Mouse (Mus musculus): Measurements from ENCODE around the gene Iqgap1. TPM values are rescaled to one million over a fixed set of nuclear protein-coding genes. Genes with fewer than 3 reads are reported as not detected.
A peak's percentile ranks its signal among the peaks of the same experiment; 100 is the strongest.

Iqgap1 gene
- total and polyA plus RNA-seq, 3 experiments, result 19.1 to 88.4 (median 84.8) TPM

- peak; percentile 62 for DNase-seq
These were observed 110.5 kb downstream of the Iqgap1 start for GRCm38 (mm10) chr7:80715306-80715705.

DNA sequence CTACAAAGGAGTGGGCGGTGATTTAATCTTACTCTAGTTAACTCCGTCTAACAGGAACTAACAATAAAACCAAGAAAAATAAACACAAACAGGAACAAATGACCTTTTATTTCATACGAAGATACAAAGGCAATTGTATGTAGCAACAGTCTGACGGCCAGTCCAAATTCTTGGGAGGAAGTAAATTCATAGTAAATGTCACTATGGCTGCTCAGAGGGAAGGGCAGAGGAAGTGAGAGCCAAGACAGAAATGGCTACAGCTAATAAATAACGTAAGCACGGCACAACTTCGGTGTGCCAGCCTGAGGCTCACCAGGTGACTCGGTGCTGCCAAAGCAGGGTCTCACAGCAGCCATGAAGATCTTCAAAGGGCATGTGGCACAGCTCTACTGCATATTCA lies 114.3 kb downstream of the Iqgap1 start:
- DNase-seq, result no peak

DNA sequence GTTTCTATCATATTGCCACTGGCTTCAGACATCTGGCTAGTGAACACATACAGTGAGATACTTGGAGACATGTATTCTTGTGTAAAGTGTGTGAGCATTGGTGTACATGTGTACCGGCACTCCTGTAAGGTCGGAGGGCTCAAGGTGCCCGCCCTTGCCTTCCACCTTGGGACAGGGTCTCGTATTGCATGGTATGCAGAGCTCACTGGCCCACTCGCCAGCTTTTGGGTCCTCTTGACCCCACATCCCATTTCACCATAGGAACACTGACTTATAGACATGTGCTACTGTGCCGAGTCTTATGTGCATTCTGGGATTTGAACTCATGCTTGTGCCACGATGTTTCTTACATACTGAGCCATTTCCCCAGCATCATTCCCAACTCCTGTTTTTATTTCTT lies 115.4 kb downstream of the Iqgap1 start:
- no peak for DNase-seq

DNA sequence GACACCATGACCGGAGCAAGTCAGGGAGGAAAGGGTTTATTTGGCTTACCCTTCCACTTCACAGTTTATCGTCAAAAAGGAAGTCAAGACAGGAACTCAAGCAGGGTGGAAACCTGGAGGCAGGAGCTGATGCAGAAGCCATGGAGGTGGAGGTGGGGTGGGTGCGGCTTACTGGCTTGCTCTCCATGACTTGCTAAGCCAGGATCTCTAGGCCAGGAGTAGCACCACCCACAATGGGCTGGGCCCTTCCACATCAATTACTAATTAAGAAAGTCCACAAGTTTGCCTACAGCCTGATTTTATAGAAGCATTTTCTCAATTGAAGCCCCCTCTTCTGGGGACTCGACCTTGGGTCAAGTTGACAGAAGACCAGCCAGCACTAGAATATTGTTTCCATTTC lies 121.7 kb downstream of the Iqgap1 start:
- DNase-seq, result no peak

GRCm38 (mm10) chr7:80702510-80702909 lies 123.3 kb downstream of the Iqgap1 start:
- no peak for DNase-seq

- DNase-seq, result no peak
These were observed 126.1 kb downstream of the Iqgap1 start for GRCm38 (mm10) chr7:80699709-80700108.

DNA sequence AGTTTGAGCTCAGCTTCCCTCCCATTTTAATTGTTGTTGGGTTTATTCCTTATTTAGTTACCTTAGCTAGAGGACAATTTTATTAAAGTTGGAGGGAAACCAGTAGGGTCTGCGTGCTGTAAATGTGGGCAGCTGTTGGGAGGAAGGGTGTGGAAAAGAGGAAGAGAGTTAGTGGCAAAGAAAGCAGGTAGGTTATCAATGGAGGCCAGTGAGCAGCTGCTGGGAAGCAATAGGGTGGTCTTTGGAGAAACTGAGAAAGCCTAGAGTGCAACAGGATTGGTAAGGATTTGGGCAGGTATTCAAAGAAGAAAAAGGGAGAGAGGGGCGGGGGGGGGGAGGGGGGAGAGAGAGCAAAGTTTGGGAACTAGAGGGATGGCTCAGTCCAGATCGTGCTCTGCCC lies 126.8 kb downstream of the Iqgap1 start:
- DNase-seq, result no peak

DNA sequence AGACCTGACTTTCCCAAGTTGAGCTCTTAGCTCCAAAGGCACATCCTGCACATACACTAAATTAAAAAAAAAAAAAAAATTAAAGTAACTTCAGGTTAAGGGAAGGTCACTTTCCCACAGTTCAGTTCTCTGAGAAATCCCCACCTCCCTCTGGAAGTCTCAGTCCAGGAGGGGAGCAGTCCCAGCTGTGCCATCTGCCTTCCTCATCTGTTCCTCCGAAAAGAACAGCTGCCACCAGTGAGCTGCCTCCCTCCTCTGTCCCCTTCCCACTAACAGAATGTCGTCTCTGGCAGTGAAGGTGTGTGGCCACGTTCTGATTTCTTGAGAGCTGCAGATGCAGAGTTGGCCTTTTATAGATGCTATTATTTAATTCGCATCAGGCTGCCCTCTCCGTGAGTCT lies 127.9 kb downstream of the Iqgap1 start:
- no peak for DNase-seq

DNA sequence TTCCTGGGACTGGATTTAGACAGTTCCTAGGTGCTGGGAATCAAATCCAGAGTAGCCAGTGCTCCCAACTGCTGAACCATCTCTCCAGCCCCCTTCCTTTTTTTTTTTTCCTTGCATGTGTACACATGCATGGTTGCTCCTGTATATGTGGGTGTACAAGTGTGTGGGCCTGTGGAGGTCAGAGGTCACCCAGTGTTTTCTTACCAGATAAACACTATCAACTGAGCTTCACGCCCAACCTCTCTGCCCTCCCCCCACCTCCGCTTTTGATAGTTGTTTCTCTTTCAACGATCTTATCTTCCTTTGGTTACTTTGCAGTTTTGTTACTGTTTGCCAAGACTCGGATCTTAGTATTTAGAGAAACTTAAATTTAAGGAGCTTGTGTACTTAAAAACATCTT lies 128.9 kb downstream of the Iqgap1 start:
- no peak for DNase-seq

GRCm38 (mm10) chr7:80696334-80696733 lies 129.4 kb downstream of the Iqgap1 start:
- no peak for DNase-seq

- DNase-seq, result no peak
These were observed 133.3 kb downstream of the Iqgap1 start for GRCm38 (mm10) chr7:80692472-80692871.

DNA sequence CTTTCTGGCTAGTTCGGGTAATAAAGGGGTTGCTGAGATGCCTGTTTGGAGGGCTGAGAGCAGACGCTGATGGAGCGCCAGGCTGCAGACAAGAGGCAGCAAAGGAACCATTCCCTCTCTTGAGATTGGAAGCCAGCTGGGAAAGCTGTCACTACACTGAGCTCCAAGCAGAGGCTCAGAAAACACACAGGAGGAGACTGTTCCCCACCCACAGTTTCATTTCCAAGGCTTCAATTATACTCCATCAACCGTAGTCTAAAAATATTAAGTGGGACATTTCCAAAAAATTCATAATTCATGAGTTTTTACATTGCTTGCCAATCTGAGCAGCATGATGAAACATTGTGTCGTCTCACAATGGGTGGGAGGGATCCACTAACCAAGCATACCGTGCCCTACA lies 134.6 kb downstream of the Iqgap1 start:
- DNase-seq, result no peak

GRCm38 (mm10) chr7:80689221-80689591 lies 136.6 kb downstream of the Iqgap1 start:
- DNase-seq, result peak; percentile 82

DNA sequence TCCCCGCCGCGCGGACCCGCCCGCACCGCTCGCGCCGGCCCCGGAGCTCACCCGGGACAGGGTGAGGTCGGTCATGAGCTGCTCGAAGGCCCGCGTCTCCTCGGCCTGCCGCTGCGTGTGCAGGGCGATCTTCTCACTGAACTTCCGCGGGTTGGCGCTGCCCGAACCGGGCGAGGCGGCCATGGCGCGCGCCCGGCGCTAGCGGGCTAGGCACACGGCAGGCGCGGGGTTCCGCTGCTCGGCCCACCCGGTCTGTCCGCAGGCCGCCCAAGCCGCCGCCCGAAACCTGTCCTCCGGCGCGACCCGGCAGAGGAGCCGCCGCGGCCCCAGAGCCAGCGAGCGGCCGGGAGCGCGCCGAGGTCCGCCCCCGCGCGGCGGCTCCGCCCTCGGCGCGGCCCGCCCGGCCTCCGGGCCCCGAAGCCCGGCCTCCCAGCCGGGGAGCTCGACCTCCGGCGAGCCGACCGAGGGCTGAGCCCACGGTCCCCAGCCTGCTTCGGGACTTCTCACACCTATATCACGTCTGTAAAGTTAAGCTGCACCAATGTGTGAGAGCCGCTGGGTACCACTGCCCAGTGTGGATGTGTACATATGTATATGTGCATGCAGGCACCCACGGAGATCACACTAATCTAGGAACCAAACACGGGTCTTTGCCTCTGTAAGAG lies 137.1 kb downstream of the Iqgap1 start, which contains the start of gene Crtc3:
Crtc3 (minus strand) TSS at position 322 of the 665 bp plus-strand sequence.
- DNase-seq, result peak; percentile 90

DNA sequence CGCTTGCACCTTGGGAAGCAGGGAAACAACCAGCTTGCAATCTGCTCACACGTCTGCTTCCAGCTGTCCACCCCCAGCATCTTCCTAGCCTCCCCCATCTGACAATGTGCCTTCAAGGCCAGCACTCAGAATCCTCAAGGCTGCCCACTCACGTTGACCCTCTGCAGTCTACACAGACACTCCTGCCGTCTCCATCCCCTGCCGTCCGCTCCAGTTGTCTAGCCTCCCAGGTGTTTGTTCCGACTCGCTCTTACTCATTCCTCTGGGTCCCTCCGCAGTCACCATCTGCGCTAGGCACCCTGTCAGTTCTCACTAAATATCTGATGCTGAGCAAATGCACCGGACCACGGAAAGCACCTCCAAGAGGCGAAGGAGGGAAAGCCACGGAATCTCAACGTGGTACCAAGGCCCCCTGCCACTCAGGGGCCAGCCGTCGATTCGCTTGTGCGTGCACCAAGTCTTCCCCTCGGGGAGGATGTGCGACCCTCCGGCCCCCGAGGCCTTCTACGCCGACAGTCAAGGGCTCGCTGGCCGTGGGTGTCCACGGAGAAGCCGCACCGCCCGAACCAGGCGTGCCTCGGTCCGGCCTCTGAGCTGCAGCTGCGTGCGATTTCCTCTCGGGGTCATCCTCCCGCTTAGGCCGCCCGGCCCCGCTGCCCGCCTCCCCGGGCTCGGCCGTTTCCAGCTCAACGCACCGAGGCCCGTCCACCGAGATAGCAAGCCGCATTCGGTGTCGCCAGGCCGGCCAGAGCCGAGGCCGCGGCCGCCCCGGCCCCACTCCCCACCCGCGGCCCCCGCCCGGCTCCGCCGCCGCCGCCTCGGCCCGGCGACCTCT lies 137.8 kb downstream of the Iqgap1 start:
- peak; percentile 84 for DNase-seq

DNA sequence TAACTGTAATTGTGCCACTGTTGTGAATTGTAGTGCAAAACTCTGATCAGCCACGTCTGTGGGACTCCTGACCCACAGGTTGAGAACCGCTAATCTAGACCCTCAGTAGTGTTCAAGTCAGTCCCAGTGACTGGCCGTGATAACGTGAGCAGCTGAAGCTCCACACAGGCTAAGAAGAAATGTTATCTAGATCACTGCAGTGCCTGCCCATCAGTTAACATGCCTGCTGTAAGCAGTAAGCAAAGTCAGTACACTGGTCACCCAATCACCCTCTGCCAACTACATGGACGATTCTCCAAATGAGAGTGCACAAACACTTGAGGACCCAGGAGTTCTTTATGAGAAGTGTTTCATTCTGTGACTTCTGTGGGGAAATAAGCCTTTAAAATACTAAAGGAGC lies 140.1 kb downstream of the Iqgap1 start:
- DNase-seq, result no peak

GRCm38 (mm10) chr7:80682630-80683029 lies 143.1 kb downstream of the Iqgap1 start:
- DNase-seq, result peak; percentile 27

- DNase-seq, result no peak
These were observed 145.4 kb downstream of the Iqgap1 start for GRCm38 (mm10) chr7:80680218-80680847.

GRCm38 (mm10) chr7:80672323-80672722 lies 153.5 kb downstream of the Iqgap1 start:
- DNase-seq, result no peak

DNA sequence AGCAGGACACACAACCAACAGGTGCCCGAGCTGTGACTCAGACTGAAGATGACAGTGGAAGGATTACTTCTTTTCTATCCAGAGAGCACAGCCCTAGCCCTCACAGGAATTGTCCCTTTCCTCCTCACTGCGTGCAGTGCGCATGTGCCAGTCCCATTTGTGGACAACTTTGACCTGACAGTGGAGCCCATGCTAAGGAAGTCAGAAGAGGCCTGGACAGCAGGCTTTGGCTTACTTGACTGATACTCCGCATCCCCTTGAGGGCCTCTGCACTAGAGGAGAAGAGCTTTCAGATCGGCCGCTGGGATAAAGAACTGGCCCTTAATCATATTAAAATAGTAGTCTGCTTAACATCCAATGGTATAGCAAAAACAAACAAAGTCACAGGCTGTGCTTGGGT lies 154.9 kb downstream of the Iqgap1 start:
- DNase-seq, result no peak

- DNase-seq, result no peak
These were observed 158.6 kb downstream of the Iqgap1 start for GRCm38 (mm10) chr7:80667190-80667589.

GRCm38 (mm10) chr7:80666198-80666915 lies 159.4 kb downstream of the Iqgap1 start:
- no peak for DNase-seq
